Mouse (Mus musculus) neural tube, embryonic 14.5 days (tissue): ENCODE results near the gene Ube2l3. TPM values are rescaled to one million over a fixed set of nuclear protein-coding genes. Genes with fewer than 3 reads are reported as not detected.
"Not testable (repeated sequence)": the region's sequence is repeated elsewhere in the genome, so short reads cannot be mapped to it uniquely, and the experiment has no call there.

Source experiments
- ATAC-seq: fragments of 200-750 bp; cut with Nextera tagmentation; 2 replicates; pipeline ENCODE4 v1.8.0; 2017; ENCODE audit warnings: low read depth, mild to moderate bottlenecking, moderate TSS enrichment, moderate library complexity
- H3K27ac ChIP-seq: fragments of 300-500 bp; sonication (generic); 2 replicates; pipeline ENCODE4 v1.5.1; 2014; ENCODE audit warnings: low read depth, mild to moderate bottlenecking, control low read depth, low read length, moderate library complexity, mixed read lengths
- H3K27me3 ChIP-seq: fragments of 300-500 bp; sonication (generic); 2 replicates; pipeline ENCODE4 v1.6.1; 2014; ENCODE audit warnings: low read length; ENCODE audit not compliant: control insufficient read depth, insufficient read depth
- H3K36me3 ChIP-seq: fragments of 300-500 bp; sonication (generic); 2 replicates; pipeline ENCODE4 v1.6.1; 2014; ENCODE audit warnings: low read length, mixed read lengths; ENCODE audit not compliant: control insufficient read depth, insufficient read depth
- H3K4me1 ChIP-seq: fragments of 300-500 bp; sonication (generic); 2 replicates; pipeline ENCODE4 v1.6.1; 2014; ENCODE audit warnings: low read length; ENCODE audit not compliant: control insufficient read depth, insufficient read depth
- H3K4me2 ChIP-seq: fragments of 300-500 bp; sonication (generic); 2 replicates; pipeline ENCODE4 v1.6.1; 2014; ENCODE audit warnings: mild to moderate bottlenecking, low read depth, low read length, control low read depth
- H3K4me3 ChIP-seq: fragments of 300-500 bp; sonication (generic); 2 replicates; pipeline ENCODE4 v1.5.1; 2014; ENCODE audit warnings: low read depth, low read length, control low read depth, mixed read lengths
- H3K9ac ChIP-seq: fragments of 300-500 bp; sonication (generic); replicated peaks from 2 replicates; pipeline ENCODE4 v1.6.1; 2014; ENCODE audit warnings: low read depth, mild to moderate bottlenecking, control low read depth, low read length, mixed read lengths
- H3K9me3 ChIP-seq: fragments of 300-500 bp; sonication (generic); 2 replicates; pipeline ENCODE4 v1.6.1; 2016; ENCODE audit warnings: low read length; ENCODE audit not compliant: control insufficient read depth
- WGBS: fragments of 180-500 bp; shearing (Covaris S2); extraction: QIAGEN DNeasy Blood & Tissue Kit; methylation state at CpG from one replicate; pipeline ENCODE4 v1.1.7; 2014; 5-methylcytosine and 5-hydroxymethylcytosine counted together
- polyA plus RNA-seq: library from polyadenylated mRNA; unstranded; fragments of >200 nt; fragmentation: Nextera tagmentation; extraction: Ambion mirVana; gene quantifications from 2 replicates; pipeline ENCODE4 v1.2.1, GENCODE M21; 2014

Gene Ube2l3
- polyA plus RNA-seq, 1 experiment from 2014 or later, result 285 TPM

- Histone ChIP-seq H3K9me3 (no peaks in the 10 kb centered on the region), H3K27ac (no peak overlapping the region), H3K4me2 (no peak overlapping the region), H3K4me3 (no peak overlapping the region), H3K27me3 (no peaks in the 10 kb centered on the region), H3K9ac (no peak overlapping the region), H3K4me1 (no peaks in the 10 kb centered on the region), H3K36me3 (no peaks in the 10 kb centered on the region; the same call in 1 of the 2 replicates)
- 93% methylated on average over 5 of the region's 5 CpGs for WGBS
- no peak for ATAC-seq
These were observed 34.4 kb downstream of the Ube2l3 start for GRCm38 (mm10) chr16:17168049-17168448.

GRCm38 (mm10) chr16:17167179-17167578, 35.3 kb downstream of the Ube2l3 start:
- no peak for ATAC-seq
- no peak overlapping the region for H3K27ac ChIP-seq
- H3K4me1 ChIP-seq, result no peaks in the 10 kb centered on the region
- no peak overlapping the region for H3K4me2 ChIP-seq
- no peak overlapping the region for H3K4me3 ChIP-seq
- no peaks in the 10 kb centered on the region for H3K27me3 ChIP-seq
- no peaks in the 10 kb centered on the region; the same call in 1 of the 2 replicates for H3K36me3 ChIP-seq
- no peak overlapping the region for H3K9ac ChIP-seq
- no peaks in the 10 kb centered on the region for H3K9me3 ChIP-seq

- not testable (repeated sequence) for H3K4me1 ChIP-seq, H3K9me3 ChIP-seq, H3K27me3 ChIP-seq, H3K36me3 ChIP-seq, ATAC-seq, H3K27ac ChIP-seq, H3K9ac ChIP-seq, H3K4me3 ChIP-seq, H3K4me2 ChIP-seq
- WGBS, result 90% methylated on average over 1 of the region's 1 CpGs
These were observed 37.0 kb downstream of the Ube2l3 start for GRCm38 (mm10) chr16:17165478-17165877.

DNA sequence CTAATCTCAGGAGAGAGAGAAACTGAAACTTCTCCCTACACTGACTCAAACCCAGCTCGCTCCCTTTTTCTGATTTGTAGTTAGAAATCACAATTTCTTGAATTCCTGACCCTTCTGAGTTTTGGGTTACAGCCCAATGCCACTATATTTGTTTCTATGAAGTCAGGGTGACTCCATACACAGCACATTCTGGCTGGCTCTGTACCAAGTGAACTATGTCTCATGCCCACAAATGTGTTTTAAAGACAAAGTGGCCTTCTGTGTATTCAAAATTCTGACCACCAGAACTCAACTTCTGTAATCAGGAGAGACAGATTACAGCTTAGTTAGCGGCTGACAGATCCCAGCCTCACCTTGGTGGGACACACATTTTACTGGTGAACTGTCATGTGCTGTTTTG, 48.1 kb downstream of the Ube2l3 start:
- Histone ChIP-seq H3K27ac (no peak overlapping the region), H3K9ac (no peak overlapping the region), H3K4me3 (no peak overlapping the region), H3K9me3 (no peaks in the 10 kb centered on the region), H3K27me3 (no peaks in the 10 kb centered on the region), H3K4me1 (no peaks in the 10 kb centered on the region), H3K4me2 (no peak overlapping the region), H3K36me3 (peaks cover 21% of the 10 kb centered on the region)
- 94% methylated on average over 2 of the region's 2 CpGs for WGBS
- no peak for ATAC-seq

GRCm38 (mm10) chr16:17151874-17152273, 50.6 kb downstream of the Ube2l3 start:
- Histone ChIP-seq H3K4me2 (no peak overlapping the region), H3K9me3 (no peaks in the 10 kb centered on the region), H3K9ac (no peak overlapping the region), H3K36me3 (peaks cover 11% of the 10 kb centered on the region; the same call in 1 of the 2 replicates), H3K4me1 (peaks cover 6% of the 10 kb centered on the region; the same call in 1 of the 2 replicates), H3K4me3 (no peak overlapping the region), H3K27ac (no peak overlapping the region), H3K27me3 (no peaks in the 10 kb centered on the region)
- no peak for ATAC-seq
- WGBS, result 97% methylated on average over 4 of the region's 4 CpGs

DNA sequence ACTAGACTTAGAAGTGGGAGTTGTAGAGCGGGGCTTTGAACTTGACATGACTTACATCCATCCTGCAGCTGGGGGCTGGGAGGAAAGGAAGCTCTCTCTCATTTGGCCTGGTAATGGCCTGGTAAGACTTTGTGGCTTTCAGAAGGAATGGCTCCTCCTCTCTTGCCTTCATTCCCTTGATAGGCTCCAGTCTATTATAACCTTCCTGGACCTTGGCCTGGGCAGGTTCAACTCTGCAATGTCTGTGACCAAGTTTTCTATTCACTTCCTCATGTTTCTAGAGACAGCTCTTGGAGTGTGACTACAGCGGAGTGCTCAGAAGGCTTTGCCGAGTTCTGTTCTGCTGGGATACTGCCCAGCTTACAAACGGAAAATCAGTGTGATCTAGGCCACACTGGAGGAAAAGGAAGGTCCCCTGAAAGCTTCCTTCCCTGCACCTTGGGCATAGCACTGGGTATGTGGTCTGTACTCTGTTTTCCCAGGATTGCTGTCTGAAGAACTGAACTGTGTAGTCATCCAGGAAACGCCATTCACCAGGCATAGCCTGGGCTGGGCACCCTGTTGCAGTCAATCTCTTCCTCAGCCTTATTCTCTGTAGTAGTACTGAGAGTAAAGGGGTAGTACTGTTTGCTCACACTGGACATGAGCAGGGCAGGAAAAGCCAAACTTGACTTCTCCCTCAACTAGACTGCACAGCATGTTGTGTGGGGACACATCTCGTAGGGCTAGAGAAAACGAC, 51.8 kb downstream of the Ube2l3 start:
- no peak for ATAC-seq

GRCm38 (mm10) chr16:17148084-17148483, 54.4 kb downstream of the Ube2l3 start:
- Histone ChIP-seq H3K27ac (no peak overlapping the region), H3K36me3 (0 out of 2 replicates have a peak, but pooled peaks cover 2% of the 10 kb centered on the region), H3K27me3 (no peaks in the 10 kb centered on the region), H3K4me1 (peaks cover 6% of the 10 kb centered on the region; the same call in 1 of the 2 replicates), H3K4me3 (peak overlapping the region; percentile 63), H3K9me3 (no peaks in the 10 kb centered on the region), H3K4me2 (peak overlapping the region; percentile 89), H3K9ac (peak overlapping the region; percentile 68; the same call in 1 of the 2 replicates)
- peak; percentile 28; the same call in 1 of the 2 replicates for ATAC-seq
- 5% methylated on average over 16 of the region's 16 CpGs for WGBS

More for the DNA sequence above, 51.8 kb downstream of the Ube2l3 start:
- 85% methylated on average over 7 of the region's 7 CpGs for WGBS
- Histone ChIP-seq H3K9me3 (no peaks in the 10 kb centered on the region), H3K27ac (no peak overlapping the region), H3K27me3 (no peaks in the 10 kb centered on the region), H3K9ac (no peak overlapping the region), H3K4me1 (peaks cover 6% of the 10 kb centered on the region; the same call in 1 of the 2 replicates), H3K36me3 (peaks cover 11% of the 10 kb centered on the region; the same call in 1 of the 2 replicates), H3K4me3 (no peak overlapping the region), H3K4me2 (no peak overlapping the region)

GRCm38 (mm10) chr16:17147391-17147929, 55.0 kb downstream of the Ube2l3 start:
- WGBS, result under 1% methylated on average over 37 of the region's 41 CpGs
- ATAC-seq, result peak; percentile 50
- Histone ChIP-seq H3K27ac (peak overlapping the region; percentile 62; the same call in 1 of the 2 replicates), H3K4me3 (peak overlapping the region; percentile 63), H3K9me3 (no peaks in the 10 kb centered on the region), H3K27me3 (no peaks in the 10 kb centered on the region), H3K9ac (peak overlapping the region; percentile 68), H3K36me3 (0 out of 2 replicates have a peak, but pooled peaks cover 2% of the 10 kb centered on the region), H3K4me1 (peaks cover 6% of the 10 kb centered on the region; the same call in 1 of the 2 replicates), H3K4me2 (peak overlapping the region; percentile 89)

DNA sequence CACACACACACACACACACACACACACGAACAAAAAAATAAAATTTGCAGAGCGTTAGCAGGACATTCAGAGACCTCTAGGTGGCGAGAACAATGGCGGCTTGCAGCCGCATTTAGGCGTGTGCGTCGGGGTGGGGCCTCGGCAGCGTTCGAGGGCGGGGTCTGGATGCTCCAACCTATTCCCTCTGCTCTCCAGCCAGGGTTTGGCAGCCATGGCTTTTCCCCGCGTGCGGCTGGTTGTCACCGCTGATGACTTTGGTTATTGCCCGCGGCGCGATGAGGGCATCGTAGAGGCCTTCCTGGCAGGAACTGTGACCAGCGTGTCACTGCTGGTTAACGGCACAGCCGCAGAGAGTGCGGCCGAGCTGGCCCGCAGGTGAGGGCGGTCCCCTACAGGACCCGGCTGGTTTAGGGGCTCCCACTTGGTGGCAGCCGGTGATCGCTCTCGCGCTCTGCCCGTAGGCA, 55.6 kb downstream of the Ube2l3 start, which contains the start of gene Ccdc116:
Ccdc116 (minus strand) TSS at position 458 of the 464 bp plus-strand sequence.
- Histone ChIP-seq H3K36me3 (no peaks in the 10 kb centered on the region), H3K9ac (peak within 1 kb of the TSS; percentile 68), H3K27me3 (no peaks in the 10 kb centered on the region), H3K4me1 (peaks cover 6% of the 10 kb centered on the region; the same call in 1 of the 2 replicates), H3K9me3 (no peaks in the 10 kb centered on the region), H3K4me2 (peak within 1 kb of the TSS; percentile 89), H3K27ac (peak within 1 kb of the TSS; percentile 62; the same call in 1 of the 2 replicates), H3K4me3 (peak within 1 kb of the TSS; percentile 63)
- WGBS, result under 1% methylated on average over 34 of the region's 34 CpGs
- peak; percentile 86 for ATAC-seq
